Mouse (Mus musculus): ENCODE measurements around the gene Coq9.

DNA sequence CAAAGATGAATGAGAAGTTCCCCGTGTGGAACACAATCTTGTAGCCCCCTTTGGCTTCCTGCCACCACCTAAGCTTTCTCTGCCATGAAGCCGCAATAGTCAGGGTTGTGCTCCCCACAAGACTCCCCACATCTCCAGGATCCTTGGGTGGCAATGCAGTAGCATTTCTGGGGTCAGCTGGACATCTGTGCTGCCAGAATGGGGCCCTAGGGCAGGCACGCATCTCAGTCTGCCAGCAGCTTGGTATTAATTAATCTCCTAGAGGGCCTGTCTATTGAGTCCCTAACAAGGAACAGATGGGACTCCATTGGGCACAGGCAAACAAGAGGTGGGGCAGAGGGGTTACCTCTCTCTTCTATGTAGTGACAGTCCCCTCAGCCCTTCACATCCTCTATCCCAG lies 34.0 kb downstream of the Coq9 start:
- TF ChIP-seq POLR2A (IDR thresholded peaks at IDR 0.05; ENCODE audit: control insufficient read depth, low read depth, low read length) (no peak), CTCF (IDR thresholded peaks at IDR 0.05; ENCODE audit: control insufficient read depth, insufficient read depth, insufficient replicate concordance, low read depth, low read length) (no peak)

All from testis, adult 2 months (tissue).